Comparison of ENCODE assay signal across 13 mouse cellular contexts in genomic region chr15:99039996-99040919, GRCm38 (mm10). TPM values are rescaled to one million over a fixed set of nuclear protein-coding genes. Genes with fewer than 3 reads are reported as not detected.
DNase-seq lines count a peak whose midpoint lies in the region; ATAC-seq and TF ChIP-seq lines count a peak whose summit lies in the region.
"Had no signal": no experiment of that assay in that cellular context is flagged by ENCODE, and none has a peak within 500 bp of the region (broad histone marks: within the 10 kb centered on the region; RNA-seq: fewer than 3 reads in every experiment).

No protein-coding gene starts in this region.

- DNase-seq in testis, postnatal 14 days (ENCODE audit: low spot score) = no peak
- no peak for DNase-seq in cerebellum, adult 9-10 months
- DNase-seq in embryo, embryonic 10.5 days (ENCODE audit: low spot score) = no peak
- DNase-seq in left cerebral cortex, postnatal 10 days (ENCODE audit: extremely low spot score in 1 of 2, low spot score in 2 of 2) = no peak
- DNase-seq: heart, postnatal 4 days; kidney, postnatal 36 days; liver, embryonic 13.5 days had no signal

- H3K27me3 ChIP-seq in intestine, embryonic 15.5 days (replicated peaks) = no peaks in the 10 kb centered on the region
- H3K27me3 ChIP-seq in intestine, embryonic 16.5 days (replicated peaks; ENCODE audit: control insufficient read depth, insufficient read depth, low read length) = no peaks in the 10 kb centered on the region
- H3K27me3 ChIP-seq in testis, adult 2 months (ENCODE audit: control insufficient read depth, insufficient read depth, low read length) = no peaks in the 10 kb centered on the region

- no peak overlapping the region for H3K27ac ChIP-seq in intestine, embryonic 15.5 days
- H3K27ac ChIP-seq in intestine, embryonic 16.5 days (ENCODE audit: low read length) = no peak overlapping the region
- H3K27ac ChIP-seq in testis, adult 2 months (ENCODE audit: control insufficient read depth, insufficient read depth, low read depth, low read length) = no peak overlapping the region
- H3K27ac ChIP-seq: liver, embryonic 13.5 days had no signal

- H3K4me3 ChIP-seq in intestine, embryonic 15.5 days (replicated peaks) = no peak overlapping the region
- H3K4me3 ChIP-seq in intestine, embryonic 16.5 days (ENCODE audit: low read length) = no peak overlapping the region
- no peak overlapping the region; the same call in 1 of the 2 replicates for H3K4me3 ChIP-seq in testis, adult 2 months (ENCODE audit: control insufficient read depth, low read depth, low read length)
- H3K4me3 ChIP-seq: liver, embryonic 13.5 days had no signal

- H3K9me3 ChIP-seq in intestine, embryonic 15.5 days = no peaks in the 10 kb centered on the region
- no peaks in the 10 kb centered on the region for H3K9me3 ChIP-seq in intestine, embryonic 16.5 days (ENCODE audit: control insufficient read depth, low read length)
- H3K9me3 ChIP-seq: liver, embryonic 13.5 days had no signal

- intact Hi-C loops in left cerebral cortex, postnatal 10 days (cut with DNase I) = no loop called here

- H3K9ac ChIP-seq in intestine, embryonic 15.5 days = no peak overlapping the region
- no peak overlapping the region for H3K9ac ChIP-seq in intestine, embryonic 16.5 days (ENCODE audit: low read depth, low read length)
- H3K9ac ChIP-seq: liver, embryonic 13.5 days had no signal

- no peak overlapping the region for H3K4me2 ChIP-seq in intestine, embryonic 15.5 days (replicated peaks)
- no peak overlapping the region for H3K4me2 ChIP-seq in intestine, embryonic 16.5 days (ENCODE audit: low read depth, low read length)
- H3K4me2 ChIP-seq: liver, embryonic 13.5 days had no signal

- TF ChIP-seq POLR2A in testis, adult 2 months (IDR thresholded peaks at IDR 0.05; ENCODE audit: control insufficient read depth, low read depth, low read length) = no peak

- H3K4me1 ChIP-seq in intestine, embryonic 15.5 days (replicated peaks) = 0 out of 2 replicates have a peak, but pooled peaks cover 2% of the 10 kb centered on the region
- H3K4me1 ChIP-seq in intestine, embryonic 16.5 days (ENCODE audit: control insufficient read depth, insufficient read depth, low read length) = peaks cover 5% of the 10 kb centered on the region; the same call in 1 of the 2 replicates
- H3K4me1 ChIP-seq in testis, adult 2 months (ENCODE audit: control insufficient read depth, insufficient read depth, low read length) = peaks cover 8% of the 10 kb centered on the region

- peak; percentile 42; the same call in 1 of the 2 replicates for TF ChIP-seq CTCF in testis, adult 2 months (IDR thresholded peaks at IDR 0.05; ENCODE audit: control insufficient read depth, insufficient read depth, insufficient replicate concordance, low read depth, low read length)

- ATAC-seq in intestine, embryonic 15.5 days = 0 out of 2 replicates have a peak, but pooled peaks have one; percentile 17
- ATAC-seq in intestine, embryonic 16.5 days = no peak
- ATAC-seq in erythroblast, adult 5-6 weeks (replicated peaks; ENCODE audit: low FRiP score, poor library complexity, severe bottlenecking) = 0 out of 2 replicates have a peak, but pooled peaks have one; percentile 47

- 56% methylated on average over 26 of the region's 26 CpGs for WGBS in intestine, embryonic 15.5 days
- 57% methylated on average over 26 of the region's 26 CpGs for WGBS in intestine, embryonic 16.5 days

- H3K36me3 ChIP-seq in intestine, embryonic 15.5 days = peaks cover 7% of the 10 kb centered on the region; the same call in 1 of the 2 replicates
- peaks cover 10% of the 10 kb centered on the region; the same call in 1 of the 2 replicates for H3K36me3 ChIP-seq in intestine, embryonic 16.5 days (ENCODE audit: control insufficient read depth, insufficient read depth, low read length)
- no peaks in the 10 kb centered on the region for H3K36me3 ChIP-seq in testis, adult 2 months (ENCODE audit: control insufficient read depth, insufficient read depth, low read length)

RNA-seq across cellular contexts. Expression of gene Tuba1c, which starts 10.6 kb away (rescaled TPM):
- 253 and 271 TPM in 2 replicates for polyA plus RNA-seq in intestine, embryonic 15.5 days (2015; fragmentation: Nextera tagmentation; extraction: Ambion mirVana)
- polyA plus RNA-seq in intestine, embryonic 16.5 days (2015; fragmentation: Nextera tagmentation; extraction: Ambion mirVana) = 295 and 311 TPM in 2 replicates
- polyA plus RNA-seq in testis, adult 2 months (2012; rRNA removed) = 223 and 227 TPM in 2 replicates
- 73.8 and 96.1 TPM in 2 replicates for total RNA-seq in erythroblast, adult 5-6 weeks (2015; ENCODE audit: low replicate concordance)
- 36.4 and 46.4 TPM in 2 replicates for total RNA-seq in erythroblast, adult 5-6 weeks (2017; ENCODE audit: low replicate concordance)
- total RNA-seq in left cerebral cortex, postnatal 10 days (2021) = 100 to 1,000 TPM; 255 to 292 TPM

RNA-seq across cellular contexts. Expression of gene Prph, which starts 14.7 kb away (rescaled TPM):
- 46.9 and 48.1 TPM in 2 replicates for polyA plus RNA-seq in intestine, embryonic 15.5 days (2015; fragmentation: Nextera tagmentation; extraction: Ambion mirVana)
- polyA plus RNA-seq in intestine, embryonic 16.5 days (2015; fragmentation: Nextera tagmentation; extraction: Ambion mirVana) = 35.0 and 38.4 TPM in 2 replicates
- 0.14 and 0.36 TPM in 2 replicates for polyA plus RNA-seq in testis, adult 2 months (2012; rRNA removed)
- total RNA-seq in erythroblast, adult 5-6 weeks (2015; ENCODE audit: low replicate concordance) = not detected in 2 replicates
- not detected in 2 replicates for total RNA-seq in erythroblast, adult 5-6 weeks (2017; ENCODE audit: low replicate concordance)
- total RNA-seq in left cerebral cortex, postnatal 10 days (2021) = 1 to 10 TPM; 5.5 to 5.9 TPM

RNA-seq across cellular contexts. Expression of gene Troap, which starts 34.1 kb away (rescaled TPM):
- 24.7 and 25.4 TPM in 2 replicates for polyA plus RNA-seq in intestine, embryonic 15.5 days (2015; fragmentation: Nextera tagmentation; extraction: Ambion mirVana)
- 20.2 and 25.4 TPM in 2 replicates for polyA plus RNA-seq in intestine, embryonic 16.5 days (2015; fragmentation: Nextera tagmentation; extraction: Ambion mirVana)
- polyA plus RNA-seq in testis, adult 2 months (2012; rRNA removed) = 15.2 and 17.5 TPM in 2 replicates
- 11.9 and 21.7 TPM in 2 replicates for total RNA-seq in erythroblast, adult 5-6 weeks (2015; ENCODE audit: low replicate concordance)
- total RNA-seq in erythroblast, adult 5-6 weeks (2017; ENCODE audit: low replicate concordance) = 20.4 and 28.1 TPM in 2 replicates
- 1 to 10 TPM; 1.4 to 2.2 TPM for total RNA-seq in left cerebral cortex, postnatal 10 days (2021)
- total RNA-seq: gastrocnemius, adult 8-10 months had no signal

RNA-seq across cellular contexts. Expression of gene C1ql4, which starts 47.4 kb away (rescaled TPM):
- 0.09 TPM in 1 of 2 replicates, not detected in the other for polyA plus RNA-seq in intestine, embryonic 15.5 days (2015; fragmentation: Nextera tagmentation; extraction: Ambion mirVana)
- polyA plus RNA-seq in intestine, embryonic 16.5 days (2015; fragmentation: Nextera tagmentation; extraction: Ambion mirVana) = 0.09 and 0.17 TPM in 2 replicates
- polyA plus RNA-seq in testis, adult 2 months (2012; rRNA removed) = 0.72 and 1.0 TPM in 2 replicates
- total RNA-seq in erythroblast, adult 5-6 weeks (2015; ENCODE audit: low replicate concordance) = not detected in 2 replicates
- not detected in 2 replicates for total RNA-seq in erythroblast, adult 5-6 weeks (2017; ENCODE audit: low replicate concordance)
- not detected for total RNA-seq in left cerebral cortex, postnatal 10 days (2021)
- total RNA-seq: gastrocnemius, adult 8-10 months had no signal
- polyA plus RNA-seq: cortical plate, adult 2 months; liver, embryonic 13.5 days had no signal

RNA-seq across cellular contexts. Expression of gene Dnajc22, which starts 52.7 kb away (rescaled TPM):
- polyA plus RNA-seq in intestine, embryonic 15.5 days (2015; fragmentation: Nextera tagmentation; extraction: Ambion mirVana) = 37.4 and 39.0 TPM in 2 replicates
- polyA plus RNA-seq in intestine, embryonic 16.5 days (2015; fragmentation: Nextera tagmentation; extraction: Ambion mirVana) = 45.0 and 45.4 TPM in 2 replicates
- 4.1 TPM in 2 replicates for polyA plus RNA-seq in testis, adult 2 months (2012; rRNA removed)
- total RNA-seq in erythroblast, adult 5-6 weeks (2015; ENCODE audit: low replicate concordance) = not detected in 2 replicates
- not detected in 2 replicates for total RNA-seq in erythroblast, adult 5-6 weeks (2017; ENCODE audit: low replicate concordance)
- not detected for total RNA-seq in left cerebral cortex, postnatal 10 days (2021)

Comparison
In these comparisons a context has a peak if more than half of its experiments do, and no peak if none do; other contexts are left out.
1. RNA of gene Prph, which starts 14.7 kb away (polyA plus RNA-seq): 46.9 to 48.1 TPM in intestine, embryonic 15.5 days and 35.0 to 38.4 TPM in intestine, embryonic 16.5 days; 0.14 to 0.36 TPM in testis, adult 2 months; every median in the first group is over 10 times any median in the second.